11 mouse cellular contexts compared by ENCODE assay signal in the genomic region with DNA sequence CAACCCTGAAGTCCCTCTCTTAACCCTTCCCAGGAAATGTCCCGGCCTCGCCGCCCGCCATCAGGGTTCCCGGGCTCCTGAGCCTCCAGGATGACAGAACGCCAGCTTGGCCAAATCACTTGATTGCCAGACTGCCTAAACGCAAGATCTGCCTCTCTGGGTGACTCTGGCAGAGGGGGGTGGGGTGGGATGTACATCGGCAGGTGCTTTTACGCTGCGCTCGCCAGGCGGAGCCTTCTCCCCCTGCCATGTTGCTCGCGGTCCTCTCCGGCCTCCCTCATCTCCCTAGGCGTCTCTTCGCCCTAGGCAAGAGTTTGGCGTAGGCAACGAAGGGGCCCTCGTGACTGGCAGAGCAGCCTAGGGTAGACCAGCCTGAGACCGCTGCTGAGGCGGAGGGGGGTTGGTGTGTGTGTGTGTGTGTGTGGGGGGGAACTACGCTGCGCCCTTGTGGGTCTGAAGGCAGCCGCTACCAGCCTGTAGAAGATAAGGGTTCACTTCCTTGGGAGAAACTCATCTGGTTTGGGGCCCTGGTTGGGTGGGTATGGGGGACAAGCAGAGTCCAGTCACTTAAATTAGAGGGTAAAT. TPM values are rescaled to one million over a fixed set of nuclear protein-coding genes. Genes with fewer than 3 reads are reported as not detected.
DNase-seq lines count a peak whose midpoint lies in the region; ATAC-seq and TF ChIP-seq lines count a peak whose summit lies in the region.
"Had no signal": no experiment of that assay in that cellular context is flagged by ENCODE, and none has a peak within 500 bp of the region (broad histone marks: within the 10 kb centered on the region; RNA-seq: fewer than 3 reads in every experiment).

No protein-coding gene starts in this region.

- H3K4me2 ChIP-seq in neural tube, embryonic 13.5 days: peak overlapping the region; percentile 78

- no peak overlapping the region for H3K27ac ChIP-seq in cerebellum, adult 2 months (ENCODE audit: insufficient read depth, low read length)
- no peak overlapping the region for H3K27ac ChIP-seq in embryonic facial prominence, embryonic 10.5 days (replicated peaks)
- peak overlapping the region; percentile 85 for H3K27ac ChIP-seq in neural tube, embryonic 13.5 days (replicated peaks)
- H3K27ac ChIP-seq: liver, embryonic 14.5 days had no signal

- no peak for TF ChIP-seq POLR2A in cerebellum, adult 2 months (IDR thresholded peaks at IDR 0.05; ENCODE audit: borderline replicate concordance, insufficient read depth, low read length)

- DNase-seq in cerebellum, adult 2 months: peak; percentile 27 to 34
- no peak for DNase-seq in cerebellum, adult 11 months
- peak; percentile 32 for DNase-seq in embryonic facial prominence, embryonic 10.5 days (ENCODE audit: low spot score)
- peak; percentile 19 to 31 for DNase-seq in layer of hippocampus, postnatal 14 days (ENCODE audit: low spot score in 2 of 2)
- DNase-seq in thymus, adult 18-20 months: no peak

- no peaks in the 10 kb centered on the region for H3K27me3 ChIP-seq in cerebellum, adult 2 months (ENCODE audit: control insufficient read depth, insufficient read depth, low read length)
- H3K27me3 ChIP-seq in embryonic facial prominence, embryonic 10.5 days (replicated peaks; ENCODE audit: low read depth, poor library complexity, severe bottlenecking): peaks cover 88% of the 10 kb centered on the region
- peaks cover 34% of the 10 kb centered on the region for H3K27me3 ChIP-seq in neural tube, embryonic 13.5 days

- no peak overlapping the region for H3K4me3 ChIP-seq in cerebellum, adult 2 months (replicated peaks; ENCODE audit: insufficient read depth, low read depth, low read length)
- peak overlapping the region; percentile 66 for H3K4me3 ChIP-seq in embryonic facial prominence, embryonic 10.5 days
- peak overlapping the region; percentile 77 for H3K4me3 ChIP-seq in neural tube, embryonic 13.5 days

- H3K4me1 ChIP-seq in cerebellum, adult 2 months (ENCODE audit: control insufficient read depth, insufficient read depth, low read length): peaks cover 7% of the 10 kb centered on the region
- peaks cover 35% of the 10 kb centered on the region for H3K4me1 ChIP-seq in embryonic facial prominence, embryonic 10.5 days
- H3K4me1 ChIP-seq in neural tube, embryonic 13.5 days (replicated peaks): peaks cover 49% of the 10 kb centered on the region

- H3K36me3 ChIP-seq in embryonic facial prominence, embryonic 10.5 days (replicated peaks): no peaks in the 10 kb centered on the region
- H3K36me3 ChIP-seq in neural tube, embryonic 13.5 days: no peaks in the 10 kb centered on the region

- no peaks in the 10 kb centered on the region for H3K9me3 ChIP-seq in embryonic facial prominence, embryonic 10.5 days
- no peaks in the 10 kb centered on the region for H3K9me3 ChIP-seq in neural tube, embryonic 13.5 days

- WGBS in cerebellum, adult 2 months: 34% methylated on average over 25 of the region's 25 CpGs
- 3% methylated on average over 25 of the region's 25 CpGs for WGBS in embryonic facial prominence, embryonic 10.5 days
- WGBS in neural tube, embryonic 13.5 days: 2% methylated on average over 25 of the region's 25 CpGs

- no peak for TF ChIP-seq CTCF in cerebellum, adult 2 months (IDR thresholded peaks at IDR 0.05; ENCODE audit: borderline replicate concordance, insufficient read depth, low read depth, low read length)

- peak overlapping the region; percentile 90 for H3K9ac ChIP-seq in neural tube, embryonic 13.5 days
- H3K9ac ChIP-seq: liver, embryonic 14.5 days had no signal

- ATAC-seq in neural tube, embryonic 13.5 days (ENCODE audit: low read depth): peak; percentile 28
- ATAC-seq in monocyte, adult 5-6 weeks (replicated peaks; ENCODE audit: insufficient number of reproducible peaks, low FRiP score, low TSS enrichment, poor library complexity, severe bottlenecking): no peak
- no peak for ATAC-seq in CD4-positive, CD25-positive, alpha-beta regulatory T cell, adult 4 months

RNA-seq across cellular contexts. Expression of a gene that starts 1.1 kb away (rescaled TPM):
- 13.4 and 13.7 TPM in 2 replicates for polyA plus RNA-seq in cerebellum, adult 2 months (2012; rRNA removed)
- polyA plus RNA-seq in embryonic facial prominence, embryonic 10.5 days (2016; fragmentation: Nextera tagmentation; extraction: Ambion mirVana): 0.29 and 0.31 TPM in 2 replicates
- 10 to 100 TPM; 39.8 to 44.0 TPM for total RNA-seq in layer of hippocampus, postnatal 14 days (2021)
- polyA plus RNA-seq in neural tube, embryonic 13.5 days (2015; fragmentation: Nextera tagmentation; extraction: Ambion mirVana): 7.9 and 9.1 TPM in 2 replicates
- total RNA-seq in monocyte, adult 5-6 weeks (2017): not detected in 3 replicates
- polyA plus RNA-seq in CD4-positive, CD25-positive, alpha-beta regulatory T cell, adult 4 months (2017; shearing (Covaris generic)): not detected

RNA-seq across cellular contexts. Expression of a gene that starts 15.8 kb away (rescaled TPM):
- 0.57 and 0.80 TPM in 2 replicates for polyA plus RNA-seq in cerebellum, adult 2 months (2012; rRNA removed)
- 0.26 and 0.39 TPM in 2 replicates for polyA plus RNA-seq in embryonic facial prominence, embryonic 10.5 days (2016; fragmentation: Nextera tagmentation; extraction: Ambion mirVana)
- total RNA-seq in layer of hippocampus, postnatal 14 days (2021): 1 to 10 TPM; 1.3 TPM
- 0.87 and 0.91 TPM in 2 replicates for polyA plus RNA-seq in neural tube, embryonic 13.5 days (2015; fragmentation: Nextera tagmentation; extraction: Ambion mirVana)
- not detected in 3 replicates for total RNA-seq in monocyte, adult 5-6 weeks (2017)
- polyA plus RNA-seq in CD4-positive, CD25-positive, alpha-beta regulatory T cell, adult 4 months (2017; shearing (Covaris generic)): not detected
- polyA plus RNA-seq: heart, embryonic 14.5 days; liver, embryonic 14.5 days; small intestine, adult 2 months had no signal

Comparison
In these comparisons a context has a peak if more than half of its experiments do, and no peak if none do; other contexts are left out.
1. DNase-seq: peak in cerebellum, adult 2 months (2 of 2), embryonic facial prominence, embryonic 10.5 days (single experiment) and layer of hippocampus, postnatal 14 days (2 of 2); none in cerebellum, adult 11 months (single experiment) and thymus, adult 18-20 months (0 of 2).